Mouse (Mus musculus) embryo, embryonic 11.5 days (tissue): ENCODE measurements around the gene Phf21b.

Experiments
- DNase-seq: peaks from one replicate; pipeline ENCODE4 v3.0.0-alpha.2; 2012; ENCODE audit warnings: low read depth, low spot score

The Phf21b gene

GRCm38 (mm10) chr15:84846216-84846615 lies 9.6 kb downstream of the Phf21b start:
- no peak for DNase-seq

GRCm38 (mm10) chr15:84844831-84845230 lies 11.0 kb downstream of the Phf21b start:
- no peak for DNase-seq

GRCm38 (mm10) chr15:84843034-84843433 lies 12.8 kb downstream of the Phf21b start:
- no peak for DNase-seq

GRCm38 (mm10) chr15:84841925-84842821 lies 13.7 kb downstream of the Phf21b start:
- no peak for DNase-seq

- no peak for DNase-seq
These were observed 15.3 kb downstream of the Phf21b start for GRCm38 (mm10) chr15:84840560-84840959.

- no peak for DNase-seq
These were observed 16.3 kb downstream of the Phf21b start for GRCm38 (mm10) chr15:84839521-84839920.

GRCm38 (mm10) chr15:84837896-84838295 lies 18.0 kb downstream of the Phf21b start:
- DNase-seq, result no peak

GRCm38 (mm10) chr15:84829416-84829815 lies 26.4 kb downstream of the Phf21b start:
- DNase-seq, result peak; percentile 94

GRCm38 (mm10) chr15:84828603-84829002 lies 27.2 kb downstream of the Phf21b start:
- no peak for DNase-seq

- DNase-seq, result no peak
These were observed 32.8 kb downstream of the Phf21b start for GRCm38 (mm10) chr15:84823086-84823485.

- no peak for DNase-seq
These were observed 35.0 kb downstream of the Phf21b start for GRCm38 (mm10) chr15:84820811-84821210.

GRCm38 (mm10) chr15:84818284-84818683 lies 37.6 kb downstream of the Phf21b start:
- no peak for DNase-seq

GRCm38 (mm10) chr15:84817589-84817988 lies 38.3 kb downstream of the Phf21b start:
- DNase-seq, result no peak

GRCm38 (mm10) chr15:84815171-84815570 lies 40.7 kb downstream of the Phf21b start:
- no peak for DNase-seq

- DNase-seq, result no peak
These were observed 43.0 kb downstream of the Phf21b start for GRCm38 (mm10) chr15:84812831-84813357.

GRCm38 (mm10) chr15:84811126-84811525 lies 44.7 kb downstream of the Phf21b start:
- no peak for DNase-seq

GRCm38 (mm10) chr15:84809275-84809952 lies 46.4 kb downstream of the Phf21b start:
- peak; percentile 22 for DNase-seq

- DNase-seq, result peak; percentile 14
These were observed 52.2 kb downstream of the Phf21b start for GRCm38 (mm10) chr15:84803685-84804084.

GRCm38 (mm10) chr15:84800132-84800531 lies 55.7 kb downstream of the Phf21b start:
- no peak for DNase-seq

GRCm38 (mm10) chr15:84793649-84794048 lies 62.2 kb downstream of the Phf21b start:
- no peak for DNase-seq

GRCm38 (mm10) chr15:84787161-84787560 lies 68.7 kb downstream of the Phf21b start:
- DNase-seq, result no peak

GRCm38 (mm10) chr15:84784812-84785211 lies 71.0 kb downstream of the Phf21b start:
- DNase-seq, result no peak

- no peak for DNase-seq
These were observed 77.3 kb downstream of the Phf21b start for GRCm38 (mm10) chr15:84778587-84778986.
